Mouse (Mus musculus): ENCODE data around the gene Slc16a11. TPM values are rescaled to one million over a fixed set of nuclear protein-coding genes. Genes with fewer than 3 reads are reported as not detected.

Gene Slc16a11
- polyA plus RNA-seq, 1 experiment from 2014 or later = 1.5 TPM

MicroRNAs within 50 kb of the gene (microRNA counts, 519-probe panel; counts per million panel counts)
- microRNA mmu-miR-195 = 1,755 counts per million, percentile 27 among the panel's probes with 10 or more counts
- 1,748 counts per million, percentile 27 among the panel's probes with 10 or more counts for microRNA mmu-miR-497

Small RNA genes within 50 kb of the gene (microRNA-seq; reads per million reads assigned to microRNA genes)
- gene Mir195a (535 reads per million, percentile 68 among the genes with 10 or more reads in this experiment), gene Mir497 (not detected), gene Mir497b (not detected)

Other genes with a start within 250 kb of the Slc16a11 start
- 8.1 and 13.1 TPM in 2 replicates for gene Cldn7, start 248.0 kb upstream of the Slc16a11 start, polyA plus RNA-seq (2015; fragmentation: Nextera tagmentation; extraction: Ambion mirVana)
- gene Ctdnep1, start 231.6 kb upstream of the Slc16a11 start, polyA plus RNA-seq (2015; fragmentation: Nextera tagmentation; extraction: Ambion mirVana) = 24.6 and 32.0 TPM in 2 replicates
- 111 and 119 TPM in 2 replicates for gene Elp5, start 230.2 kb upstream of the Slc16a11 start, polyA plus RNA-seq (2015; fragmentation: Nextera tagmentation; extraction: Ambion mirVana)
- gene Gabarap, start 221.6 kb upstream of the Slc16a11 start, polyA plus RNA-seq (2015; fragmentation: Nextera tagmentation; extraction: Ambion mirVana) = 545 and 568 TPM in 2 replicates
- 72.2 and 81.6 TPM in 2 replicates for gene Phf23, start 217.0 kb upstream of the Slc16a11 start, polyA plus RNA-seq (2015; fragmentation: Nextera tagmentation; extraction: Ambion mirVana)
- 42.2 and 43.1 TPM in 2 replicates for gene Dvl2, start 212.2 kb upstream of the Slc16a11 start, polyA plus RNA-seq (2015; fragmentation: Nextera tagmentation; extraction: Ambion mirVana)
- 92.2 and 100 TPM in 2 replicates for gene Acadvl, start 197.3 kb upstream of the Slc16a11 start, polyA plus RNA-seq (2015; fragmentation: Nextera tagmentation; extraction: Ambion mirVana)
- 9.6 and 10.7 TPM in 2 replicates for gene Dlg4, start 195.8 kb upstream of the Slc16a11 start, polyA plus RNA-seq (2015; fragmentation: Nextera tagmentation; extraction: Ambion mirVana)
- gene Asgr1, start 158.7 kb upstream of the Slc16a11 start, polyA plus RNA-seq (2015; fragmentation: Nextera tagmentation; extraction: Ambion mirVana) = 0.93 and 1.1 TPM in 2 replicates
- 0.54 and 0.83 TPM in 2 replicates for gene Asgr2, start 120.1 kb upstream of the Slc16a11 start, polyA plus RNA-seq (2015; fragmentation: Nextera tagmentation; extraction: Ambion mirVana)
- 1.2 and 1.6 TPM in 2 replicates for gene Mgl2, start 82.4 kb upstream of the Slc16a11 start, polyA plus RNA-seq (2015; fragmentation: Nextera tagmentation; extraction: Ambion mirVana)
- gene Clec10a, start 56.6 kb upstream of the Slc16a11 start, polyA plus RNA-seq (2015; fragmentation: Nextera tagmentation; extraction: Ambion mirVana) = 1.8 and 2.3 TPM in 2 replicates
- 11.0 and 12.3 TPM in 2 replicates for gene Slc16a13, start 8.3 kb downstream of the Slc16a11 start, polyA plus RNA-seq (2015; fragmentation: Nextera tagmentation; extraction: Ambion mirVana)
- gene Bcl6b, start 17.0 kb downstream of the Slc16a11 start, polyA plus RNA-seq (2015; fragmentation: Nextera tagmentation; extraction: Ambion mirVana) = 12.1 and 13.9 TPM in 2 replicates
- gene 0610010K14Rik, start 25.2 kb downstream of the Slc16a11 start, polyA plus RNA-seq (2015; fragmentation: Nextera tagmentation; extraction: Ambion mirVana) = 154 and 172 TPM in 2 replicates
- gene Gm21988, start 27.1 kb downstream of the Slc16a11 start, polyA plus RNA-seq (2015; fragmentation: Nextera tagmentation; extraction: Ambion mirVana) = 12.1 TPM in 2 replicates
- gene Rnasek, start 27.1 kb downstream of the Slc16a11 start, polyA plus RNA-seq (2015; fragmentation: Nextera tagmentation; extraction: Ambion mirVana) = 219 and 226 TPM in 2 replicates
- 17.4 and 19.3 TPM in 2 replicates for gene Alox12, start 42.6 kb downstream of the Slc16a11 start, polyA plus RNA-seq (2015; fragmentation: Nextera tagmentation; extraction: Ambion mirVana)
- gene Alox12e, start 109.9 kb downstream of the Slc16a11 start, polyA plus RNA-seq (2015; fragmentation: Nextera tagmentation; extraction: Ambion mirVana) = 0.50 and 0.61 TPM in 2 replicates
- gene Alox15, start 139.3 kb downstream of the Slc16a11 start, polyA plus RNA-seq (2015; fragmentation: Nextera tagmentation; extraction: Ambion mirVana) = 0.23 and 0.62 TPM in 2 replicates
- gene Pelp1, start 197.3 kb downstream of the Slc16a11 start, polyA plus RNA-seq (2015; fragmentation: Nextera tagmentation; extraction: Ambion mirVana) = 31.7 and 33.7 TPM in 2 replicates
- gene Arrb2, start 219.9 kb downstream of the Slc16a11 start, polyA plus RNA-seq (2015; fragmentation: Nextera tagmentation; extraction: Ambion mirVana) = 19.6 and 22.2 TPM in 2 replicates
- gene Med11, start 239.2 kb downstream of the Slc16a11 start, polyA plus RNA-seq (2015; fragmentation: Nextera tagmentation; extraction: Ambion mirVana) = 37.6 and 40.2 TPM in 2 replicates
- 0.51 and 0.76 TPM in 2 replicates for gene Zmynd15, start 246.7 kb downstream of the Slc16a11 start, polyA plus RNA-seq (2015; fragmentation: Nextera tagmentation; extraction: Ambion mirVana)
- 5.3 and 6.8 TPM in 2 replicates for gene Cxcl16, start 247.2 kb downstream of the Slc16a11 start, polyA plus RNA-seq (2015; fragmentation: Nextera tagmentation; extraction: Ambion mirVana)

Data from limb, embryonic 15.5 days (tissue).